Mouse (Mus musculus): ENCODE results near the gene Gm7257.

GRCm38 (mm10) chr9:36475338-36475737, 43.7 kb downstream of the Gm7257 start, which contains the start of gene Gm9513:
- TF ChIP-seq CTCF (IDR thresholded peaks at IDR 0.05; ENCODE audit: extremely low read depth, insufficient read length, insufficient replicate concordance, low read depth, low read length) (no peak), POLR2A (IDR thresholded peaks at IDR 0.05; ENCODE audit: low read depth, low read length) (no peak)

All from small intestine, adult 2 months (tissue).